Mouse (Mus musculus): Measurements from ENCODE around the gene Gtse1. TPM values are rescaled to one million over a fixed set of nuclear protein-coding genes. Genes with fewer than 3 reads are reported as not detected.

Gene Gtse1
- polyA plus RNA-seq, 1 experiment from 2014 or later = 62.7 TPM

- 85% methylated on average over 5 of the region's 5 CpGs for WGBS
- no peak overlapping the region for H3K4me3 ChIP-seq (ENCODE audit: low read depth, low read length)
- peaks cover 3% of the 10 kb centered on the region; the same call in 1 of the 2 replicates for H3K27me3 ChIP-seq (ENCODE audit: control insufficient read depth, insufficient read depth, low read length)
- DNase-seq (ENCODE audit: low spot score) (no peak), ATAC-seq (replicated peaks; ENCODE audit: low FRiP score) (no peak)
- H3K4me1 ChIP-seq (replicated peaks; ENCODE audit: control insufficient read depth, insufficient read depth, low read length) = 0 out of 2 replicates have a peak, but pooled peaks cover under 1% of the 10 kb centered on the region
- no peak overlapping the region for H3K9ac ChIP-seq (ENCODE audit: low read length)
- no peaks in the 10 kb centered on the region for H3K36me3 ChIP-seq (ENCODE audit: control insufficient read depth, insufficient read depth, low read length)
- H3K9me3 ChIP-seq (ENCODE audit: control insufficient read depth, low read length) = no peaks in the 10 kb centered on the region
- H3K4me2 ChIP-seq (ENCODE audit: low read depth, low read length, severe bottlenecking) = no peak overlapping the region
- H3K27ac ChIP-seq (ENCODE audit: low read depth, low read length) = no peak overlapping the region
These were observed 32.9 kb upstream of the Gtse1 start for GRCm38 (mm10) chr15:85826676-85827075.

- H3K36me3 ChIP-seq (ENCODE audit: control insufficient read depth, insufficient read depth, low read length) = no peaks in the 10 kb centered on the region
- WGBS = 90% methylated on average over 4 of the region's 4 CpGs
- H3K4me2 ChIP-seq (ENCODE audit: low read depth, low read length, severe bottlenecking) = no peak overlapping the region
- no peak overlapping the region for H3K9ac ChIP-seq (ENCODE audit: low read length)
- no peaks in the 10 kb centered on the region for H3K9me3 ChIP-seq (ENCODE audit: control insufficient read depth, low read length)
- no peak overlapping the region for H3K4me3 ChIP-seq (ENCODE audit: low read depth, low read length)
- H3K4me1 ChIP-seq (replicated peaks; ENCODE audit: control insufficient read depth, insufficient read depth, low read length) = no peaks in the 10 kb centered on the region
- ATAC-seq (replicated peaks; ENCODE audit: low FRiP score) (no peak), DNase-seq (ENCODE audit: low spot score) (no peak)
- no peak overlapping the region for H3K27ac ChIP-seq (ENCODE audit: low read depth, low read length)
- no peaks in the 10 kb centered on the region for H3K27me3 ChIP-seq (ENCODE audit: control insufficient read depth, insufficient read depth, low read length)
These were observed 31.5 kb upstream of the Gtse1 start for GRCm38 (mm10) chr15:85828071-85828470.

GRCm38 (mm10) chr15:85829470-85829869 is 30.1 kb upstream of the Gtse1 start:
- Histone ChIP-seq H3K4me3 (ENCODE audit: low read depth, low read length) (no peak overlapping the region), H3K4me1 (replicated peaks; ENCODE audit: control insufficient read depth, insufficient read depth, low read length) (no peaks in the 10 kb centered on the region), H3K4me2 (ENCODE audit: low read depth, low read length, severe bottlenecking) (no peak overlapping the region), H3K27me3 (ENCODE audit: control insufficient read depth, insufficient read depth, low read length) (no peaks in the 10 kb centered on the region), H3K9me3 (ENCODE audit: control insufficient read depth, low read length) (no peaks in the 10 kb centered on the region), H3K36me3 (ENCODE audit: control insufficient read depth, insufficient read depth, low read length) (no peaks in the 10 kb centered on the region), H3K27ac (ENCODE audit: low read depth, low read length) (no peak overlapping the region), H3K9ac (ENCODE audit: low read length) (no peak overlapping the region)
- WGBS = 59% methylated on average over 5 of the region's 5 CpGs
- no peak for DNase-seq (ENCODE audit: low spot score)
- no peak for ATAC-seq (replicated peaks; ENCODE audit: low FRiP score)

GRCm38 (mm10) chr15:85831954-85832590 is 27.5 kb upstream of the Gtse1 start, which contains the start of gene Ttc38:
Gene Ttc38 (plus strand): TSS chr15:85832306.
- Histone ChIP-seq H3K4me2 (ENCODE audit: low read depth, low read length, severe bottlenecking) (peak within 1 kb of the TSS; percentile 84), H3K9me3 (ENCODE audit: control insufficient read depth, low read length) (no peaks in the 10 kb centered on the region), H3K9ac (ENCODE audit: low read length) (peak within 1 kb of the TSS; percentile 59), H3K4me1 (replicated peaks; ENCODE audit: control insufficient read depth, insufficient read depth, low read length) (no peaks in the 10 kb centered on the region), H3K36me3 (ENCODE audit: control insufficient read depth, insufficient read depth, low read length) (no peaks in the 10 kb centered on the region), H3K4me3 (ENCODE audit: low read depth, low read length) (peak within 1 kb of the TSS; percentile 52), H3K27ac (ENCODE audit: low read depth, low read length) (no peak within 1 kb of the TSS), H3K27me3 (ENCODE audit: control insufficient read depth, insufficient read depth, low read length) (no peaks in the 10 kb centered on the region)
- peak; percentile 86 for ATAC-seq (replicated peaks; ENCODE audit: low FRiP score)
- peak; percentile 84 for DNase-seq (ENCODE audit: low spot score)
- WGBS = 2% methylated on average over 27 of the region's 27 CpGs

GRCm38 (mm10) chr15:85832599-85832998 is 26.9 kb upstream of the Gtse1 start:
- H3K36me3 ChIP-seq (ENCODE audit: control insufficient read depth, insufficient read depth, low read length) = no peaks in the 10 kb centered on the region
- 53% methylated on average over 8 of the region's 8 CpGs for WGBS
- no peaks in the 10 kb centered on the region for H3K4me1 ChIP-seq (replicated peaks; ENCODE audit: control insufficient read depth, insufficient read depth, low read length)
- H3K4me3 ChIP-seq (ENCODE audit: low read depth, low read length) = peak overlapping the region; percentile 52
- no peak overlapping the region for H3K27ac ChIP-seq (ENCODE audit: low read depth, low read length)
- no peak for DNase-seq (ENCODE audit: low spot score)
- peak overlapping the region; percentile 59 for H3K9ac ChIP-seq (ENCODE audit: low read length)
- no peak for ATAC-seq (replicated peaks; ENCODE audit: low FRiP score)
- H3K27me3 ChIP-seq (ENCODE audit: control insufficient read depth, insufficient read depth, low read length) = no peaks in the 10 kb centered on the region
- H3K9me3 ChIP-seq (ENCODE audit: control insufficient read depth, low read length) = no peaks in the 10 kb centered on the region
- peak overlapping the region; percentile 84 for H3K4me2 ChIP-seq (ENCODE audit: low read depth, low read length, severe bottlenecking)

GRCm38 (mm10) chr15:85835335-85835734 is 24.2 kb upstream of the Gtse1 start:
- ATAC-seq (replicated peaks; ENCODE audit: low FRiP score) (no peak), DNase-seq (ENCODE audit: low spot score) (no peak)
- H3K4me1 ChIP-seq (replicated peaks; ENCODE audit: control insufficient read depth, insufficient read depth, low read length) = no peaks in the 10 kb centered on the region
- no peak overlapping the region for H3K9ac ChIP-seq (ENCODE audit: low read length)
- H3K4me2 ChIP-seq (ENCODE audit: low read depth, low read length, severe bottlenecking) = no peak overlapping the region
- 56% methylated on average over 3 of the region's 3 CpGs for WGBS
- H3K36me3 ChIP-seq (ENCODE audit: control insufficient read depth, insufficient read depth, low read length) = no peaks in the 10 kb centered on the region
- H3K27ac ChIP-seq (ENCODE audit: low read depth, low read length) = no peak overlapping the region
- H3K9me3 ChIP-seq (ENCODE audit: control insufficient read depth, low read length) = no peaks in the 10 kb centered on the region
- H3K4me3 ChIP-seq (ENCODE audit: low read depth, low read length) = no peak overlapping the region
- H3K27me3 ChIP-seq (ENCODE audit: control insufficient read depth, insufficient read depth, low read length) = no peaks in the 10 kb centered on the region

GRCm38 (mm10) chr15:85836887-85837286 is 22.7 kb upstream of the Gtse1 start:
- Histone ChIP-seq H3K9ac (ENCODE audit: low read length) (no peak overlapping the region), H3K4me3 (ENCODE audit: low read depth, low read length) (no peak overlapping the region), H3K4me1 (replicated peaks; ENCODE audit: control insufficient read depth, insufficient read depth, low read length) (no peaks in the 10 kb centered on the region), H3K36me3 (ENCODE audit: control insufficient read depth, insufficient read depth, low read length) (no peaks in the 10 kb centered on the region), H3K4me2 (ENCODE audit: low read depth, low read length, severe bottlenecking) (no peak overlapping the region), H3K9me3 (ENCODE audit: control insufficient read depth, low read length) (no peaks in the 10 kb centered on the region), H3K27me3 (ENCODE audit: control insufficient read depth, insufficient read depth, low read length) (no peaks in the 10 kb centered on the region), H3K27ac (ENCODE audit: low read depth, low read length) (no peak overlapping the region)
- ATAC-seq (replicated peaks; ENCODE audit: low FRiP score) = no peak
- no peak for DNase-seq (ENCODE audit: low spot score)
- 94% methylated on average over 5 of the region's 5 CpGs for WGBS

GRCm38 (mm10) chr15:85840983-85841382 is 18.6 kb upstream of the Gtse1 start:
- WGBS = 30% methylated on average over 6 of the region's 6 CpGs
- ATAC-seq (replicated peaks; ENCODE audit: low FRiP score) = no peak
- H3K4me1 ChIP-seq (replicated peaks; ENCODE audit: control insufficient read depth, insufficient read depth, low read length) = no peaks in the 10 kb centered on the region

GRCm38 (mm10) chr15:85841796-85842360 is 17.7 kb upstream of the Gtse1 start:
- H3K9ac ChIP-seq (ENCODE audit: low read length) = no peak overlapping the region
- H3K27ac ChIP-seq (ENCODE audit: low read depth, low read length) = no peak overlapping the region
- no peak overlapping the region for H3K4me3 ChIP-seq (ENCODE audit: low read depth, low read length)
- H3K27me3 ChIP-seq (ENCODE audit: control insufficient read depth, insufficient read depth, low read length) = no peaks in the 10 kb centered on the region
- no peaks in the 10 kb centered on the region for H3K36me3 ChIP-seq (ENCODE audit: control insufficient read depth, insufficient read depth, low read length)
- no peaks in the 10 kb centered on the region for H3K4me1 ChIP-seq (replicated peaks; ENCODE audit: control insufficient read depth, insufficient read depth, low read length)
- 86% methylated on average over 5 of the region's 5 CpGs for WGBS
- DNase-seq (ENCODE audit: low spot score) (no peak), ATAC-seq (replicated peaks; ENCODE audit: low FRiP score) (no peak)
- no peak overlapping the region for H3K4me2 ChIP-seq (ENCODE audit: low read depth, low read length, severe bottlenecking)
- no peaks in the 10 kb centered on the region for H3K9me3 ChIP-seq (ENCODE audit: control insufficient read depth, low read length)

More at GRCm38 (mm10) chr15:85840983-85841382, 18.6 kb upstream of the Gtse1 start:
- Histone ChIP-seq H3K9ac (ENCODE audit: low read length) (no peak overlapping the region), H3K36me3 (ENCODE audit: control insufficient read depth, insufficient read depth, low read length) (no peaks in the 10 kb centered on the region), H3K27me3 (ENCODE audit: control insufficient read depth, insufficient read depth, low read length) (no peaks in the 10 kb centered on the region), H3K9me3 (ENCODE audit: control insufficient read depth, low read length) (no peaks in the 10 kb centered on the region), H3K4me2 (ENCODE audit: low read depth, low read length, severe bottlenecking) (no peak overlapping the region), H3K27ac (ENCODE audit: low read depth, low read length) (no peak overlapping the region), H3K4me3 (ENCODE audit: low read depth, low read length) (no peak overlapping the region)
- DNase-seq (ENCODE audit: low spot score) = peak; percentile 68

Data from forebrain, embryonic 11.5 days (tissue).